Mouse (Mus musculus): ENCODE results near the gene Polr2g. TPM values are rescaled to one million over a fixed set of nuclear protein-coding genes. Genes with fewer than 3 reads are reported as not detected.

Gene Polr2g
- polyA plus RNA-seq, 2 experiments = 55.1 to 72.8 TPM

GRCm38 (mm10) chr19:8832971-8833370 is 34.6 kb upstream of the Polr2g start:
- Histone ChIP-seq H3K4me2 (ENCODE audit: low read depth) (no peak overlapping the region), H3K4me3 (ENCODE audit: insufficient read depth in 1 of 2, low read depth in 2 of 2, low read length in 2 of 2) (no peak overlapping the region), H3K9me3 (ENCODE audit: control insufficient read depth, low read length) (no peaks in the 10 kb centered on the region), H3K4me1 (replicated peaks; ENCODE audit: control insufficient read depth in 2 of 2, insufficient read depth in 2 of 2, low read length in 1 of 2) (peaks cover 0 to 4% of the 10 kb centered on the region in 2 experiments; a peak in 3 of 4 replicates), H3K27ac (no peak overlapping the region), H3K36me3 (replicated peaks; ENCODE audit: control insufficient read depth, insufficient read depth, low read depth) (peaks cover 70% of the 10 kb centered on the region), H3K9ac (replicated peaks) (no peak overlapping the region), H3K27me3 (ENCODE audit: control insufficient read depth, insufficient read depth, low read length) (no peaks in the 10 kb centered on the region)
- no peak for ATAC-seq (ENCODE audit: insufficient read depth)
- no peak for DNase-seq (ENCODE audit: low read depth in 3 of 3, low spot score in 3 of 3)
- TF ChIP-seq CTCF (IDR thresholded peaks at IDR 0.05; ENCODE audit: low read depth) (no peak), EP300 (IDR thresholded peaks at IDR 0.05; ENCODE audit: low read depth) (no peak)
- WGBS (ENCODE audit: insufficient replicate concordance) = 89% methylated on average over 4 of the region's 4 CpGs

GRCm38 (mm10) chr19:8831262-8831661 is 32.9 kb upstream of the Polr2g start:
- Histone ChIP-seq H3K27ac (no peak overlapping the region), H3K4me2 (ENCODE audit: low read depth) (no peak overlapping the region), H3K27me3 (ENCODE audit: control insufficient read depth, insufficient read depth, low read length) (no peaks in the 10 kb centered on the region), H3K4me1 (replicated peaks; ENCODE audit: control insufficient read depth in 2 of 2, insufficient read depth in 2 of 2, low read length in 1 of 2) (no peaks in the 10 kb centered on the region), H3K9ac (replicated peaks) (no peak overlapping the region), H3K4me3 (ENCODE audit: insufficient read depth in 1 of 2, low read depth in 2 of 2, low read length in 2 of 2) (no peak overlapping the region), H3K9me3 (ENCODE audit: control insufficient read depth, low read length) (no peaks in the 10 kb centered on the region), H3K36me3 (replicated peaks; ENCODE audit: control insufficient read depth, insufficient read depth, low read depth) (peaks cover 88% of the 10 kb centered on the region)
- no peak for DNase-seq (ENCODE audit: low read depth in 3 of 3, low spot score in 3 of 3)
- ATAC-seq (ENCODE audit: insufficient read depth) = no peak
- no peak for TF ChIP-seq EP300 (IDR thresholded peaks at IDR 0.05; ENCODE audit: low read depth)
- no peak for TF ChIP-seq CTCF (IDR thresholded peaks at IDR 0.05; ENCODE audit: low read depth)
- WGBS (ENCODE audit: insufficient replicate concordance) = 88% methylated on average over 11 of the region's 11 CpGs

- Histone ChIP-seq H3K4me2 (ENCODE audit: low read depth) (no peak overlapping the region), H3K27ac (no peak overlapping the region), H3K36me3 (replicated peaks; ENCODE audit: control insufficient read depth, insufficient read depth, low read depth) (peaks cover 93% of the 10 kb centered on the region), H3K9ac (replicated peaks) (no peak overlapping the region), H3K4me1 (replicated peaks; ENCODE audit: control insufficient read depth in 2 of 2, insufficient read depth in 2 of 2, low read length in 1 of 2) (no peaks in the 10 kb centered on the region), H3K27me3 (ENCODE audit: control insufficient read depth, insufficient read depth, low read length) (no peaks in the 10 kb centered on the region), H3K4me3 (ENCODE audit: insufficient read depth in 1 of 2, low read depth in 2 of 2, low read length in 2 of 2) (no peak overlapping the region), H3K9me3 (ENCODE audit: control insufficient read depth, low read length) (no peaks in the 10 kb centered on the region)
- 94% methylated on average over 8 of the region's 8 CpGs for WGBS (ENCODE audit: insufficient replicate concordance)
- DNase-seq (ENCODE audit: low read depth in 3 of 3, low spot score in 3 of 3) = no peak
- TF ChIP-seq EP300 (IDR thresholded peaks at IDR 0.05; ENCODE audit: low read depth) = no peak
- no peak for TF ChIP-seq CTCF (IDR thresholded peaks at IDR 0.05; ENCODE audit: low read depth)
- ATAC-seq (ENCODE audit: insufficient read depth) = no peak
Measured at GRCm38 (mm10) chr19:8830664-8831063, 32.3 kb upstream of the Polr2g start.

GRCm38 (mm10) chr19:8829660-8830059 is 31.3 kb upstream of the Polr2g start, which contains the start of gene AC129217.1:
AC129217.1 (plus strand) TSS chr19:8829773.
- no peaks in the 10 kb centered on the region for H3K9me3 ChIP-seq (ENCODE audit: control insufficient read depth, low read length)
- H3K4me2 ChIP-seq (ENCODE audit: low read depth) = no peak within 1 kb of the TSS; the same call in 1 of the 2 replicates
- no peak within 1 kb of the TSS for H3K4me3 ChIP-seq (ENCODE audit: insufficient read depth in 1 of 2, low read depth in 2 of 2, low read length in 2 of 2)
- no peak within 1 kb of the TSS for H3K27ac ChIP-seq
- H3K9ac ChIP-seq (replicated peaks) = no peak within 1 kb of the TSS
- 62% methylated on average over 8 of the region's 8 CpGs for WGBS (ENCODE audit: insufficient replicate concordance)
- DNase-seq (ENCODE audit: low read depth in 3 of 3, low spot score in 3 of 3) (no peak), ATAC-seq (ENCODE audit: insufficient read depth) (no peak)
- H3K36me3 ChIP-seq (replicated peaks; ENCODE audit: control insufficient read depth, insufficient read depth, low read depth) = peaks cover 100% of the 10 kb centered on the region
- TF ChIP-seq CTCF (IDR thresholded peaks at IDR 0.05; ENCODE audit: low read depth) (no peak), EP300 (IDR thresholded peaks at IDR 0.05; ENCODE audit: low read depth) (no peak)
- H3K4me1 ChIP-seq (replicated peaks; ENCODE audit: control insufficient read depth in 2 of 2, insufficient read depth in 2 of 2, low read length in 1 of 2) = no peaks in the 10 kb centered on the region
- no peaks in the 10 kb centered on the region for H3K27me3 ChIP-seq (ENCODE audit: control insufficient read depth, insufficient read depth, low read length)

GRCm38 (mm10) chr19:8822696-8823095 is 24.3 kb upstream of the Polr2g start:
- no peak for ATAC-seq (ENCODE audit: insufficient read depth)
- Histone ChIP-seq H3K4me3 (ENCODE audit: insufficient read depth in 1 of 2, low read depth in 2 of 2, low read length in 2 of 2) (peak overlapping the region; percentile 15 to 96), H3K9ac (replicated peaks) (peak overlapping the region; percentile 20; the same call in 1 of the 2 replicates), H3K4me2 (ENCODE audit: low read depth) (peak overlapping the region; percentile 91), H3K9me3 (ENCODE audit: control insufficient read depth, low read length) (no peaks in the 10 kb centered on the region), H3K27ac (no peak overlapping the region), H3K4me1 (replicated peaks; ENCODE audit: control insufficient read depth in 2 of 2, insufficient read depth in 2 of 2, low read length in 1 of 2) (peaks cover 8 to 14% of the 10 kb centered on the region in 2 experiments), H3K27me3 (ENCODE audit: control insufficient read depth, insufficient read depth, low read length) (no peaks in the 10 kb centered on the region), H3K36me3 (replicated peaks; ENCODE audit: control insufficient read depth, insufficient read depth, low read depth) (peaks cover 62% of the 10 kb centered on the region)
- 86% methylated on average over 8 of the region's 8 CpGs for WGBS (ENCODE audit: insufficient replicate concordance)
- no peak for DNase-seq (ENCODE audit: low read depth in 3 of 3, low spot score in 3 of 3)
- TF ChIP-seq EP300 (IDR thresholded peaks at IDR 0.05; ENCODE audit: low read depth) (no peak), CTCF (IDR thresholded peaks at IDR 0.05; ENCODE audit: low read depth) (no peak)

Data from liver, embryonic 14.5 days (tissue).